Mouse (Mus musculus): ENCODE results near the gene Ptbp3. TPM values are rescaled to one million over a fixed set of nuclear protein-coding genes. Genes with fewer than 3 reads are reported as not detected.

The Ptbp3 gene
- total RNA-seq, 2 experiments from 2014 or later, result 283 to 341 TPM

DNA sequence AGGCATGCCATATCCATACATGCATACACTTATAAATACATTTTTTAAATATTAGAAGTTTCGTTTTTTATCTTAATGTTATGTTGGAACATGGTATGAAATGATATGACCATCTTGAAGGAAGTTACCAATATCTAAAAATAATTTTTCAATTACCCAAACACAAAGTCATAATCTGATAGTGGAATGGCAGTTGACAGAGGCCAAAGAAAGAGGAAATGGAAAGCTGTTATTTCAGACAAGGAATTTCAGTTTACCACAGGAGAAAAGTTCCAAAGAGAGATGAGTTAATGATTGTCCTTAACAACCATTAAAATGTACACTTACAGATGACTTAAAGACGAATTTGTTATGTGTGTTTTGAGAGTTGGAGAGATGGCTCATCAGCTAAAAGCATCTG lies 41.4 kb downstream of the Ptbp3 start:
- no peak for ATAC-seq (ENCODE audit: poor library complexity, severe bottlenecking)

DNA sequence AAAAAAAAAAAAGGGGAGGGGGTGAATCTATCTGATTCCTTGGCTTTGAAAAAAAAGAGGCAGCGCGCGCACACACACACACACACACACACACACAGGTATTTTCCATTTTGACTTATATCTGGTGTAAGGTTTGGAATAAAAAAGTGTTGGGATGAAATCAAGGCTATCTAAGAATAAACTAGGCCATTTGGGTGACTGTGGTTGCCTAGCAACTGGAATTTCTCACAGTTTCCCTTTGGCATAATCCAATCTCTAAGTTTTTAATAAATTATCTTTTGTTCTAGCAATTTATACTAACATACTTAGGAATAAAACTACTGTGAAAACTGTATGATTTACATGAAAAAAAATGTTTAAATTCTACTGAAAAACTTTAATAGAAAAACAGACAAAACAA lies 42.5 kb downstream of the Ptbp3 start:
- ATAC-seq (ENCODE audit: poor library complexity, severe bottlenecking), result no peak

- no peak for ATAC-seq (ENCODE audit: poor library complexity, severe bottlenecking)
These were observed 43.7 kb downstream of the Ptbp3 start for GRCm38 (mm10) chr4:59505481-59505880.

- no peak for ATAC-seq (ENCODE audit: poor library complexity, severe bottlenecking)
These were observed 58.1 kb downstream of the Ptbp3 start for GRCm38 (mm10) chr4:59491097-59491496.

DNA sequence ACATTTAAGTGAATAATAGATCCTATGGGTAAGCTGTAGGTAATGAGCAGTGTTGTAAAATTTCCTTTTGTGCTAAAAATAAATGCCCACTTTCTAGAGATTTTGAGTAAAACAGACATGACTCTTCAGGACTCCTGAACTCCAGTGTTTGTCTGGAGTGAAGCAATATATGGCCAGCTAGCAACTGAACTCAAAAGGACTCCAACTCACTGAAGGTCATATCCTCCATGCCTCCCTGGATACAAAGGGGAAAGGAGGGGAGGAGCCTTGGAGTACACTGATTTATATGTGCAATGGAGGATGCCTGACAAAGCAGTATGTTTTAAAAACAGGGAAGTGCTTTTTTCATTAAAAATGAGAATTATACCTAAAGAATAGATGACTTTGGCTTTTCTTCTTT lies 77.9 kb downstream of the Ptbp3 start:
- ATAC-seq (ENCODE audit: poor library complexity, severe bottlenecking), result no peak

DNA sequence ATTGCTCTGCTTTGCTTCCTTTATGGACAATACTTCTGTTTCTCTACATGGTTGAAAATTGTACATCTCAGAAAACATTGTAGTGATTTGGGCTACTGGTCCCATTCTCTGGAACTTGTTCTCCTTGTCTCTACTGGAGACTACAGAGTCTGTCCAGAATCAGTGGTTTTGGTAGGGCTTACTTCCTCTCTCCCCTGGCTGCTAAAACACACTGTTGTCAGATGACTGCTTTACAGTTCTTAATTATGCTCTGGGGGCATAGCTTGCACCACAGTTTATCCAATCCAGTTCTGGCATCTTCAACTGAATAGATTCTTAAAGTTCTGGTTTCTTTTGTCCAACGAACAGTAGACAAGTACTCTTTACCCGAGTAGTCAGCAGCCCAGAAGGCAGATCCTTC lies 83.7 kb downstream of the Ptbp3 start:
- peak; percentile 71 for ATAC-seq (ENCODE audit: poor library complexity, severe bottlenecking)

- ATAC-seq (ENCODE audit: poor library complexity, severe bottlenecking), result no peak
These were observed 84.5 kb downstream of the Ptbp3 start for GRCm38 (mm10) chr4:59464661-59465060.

DNA sequence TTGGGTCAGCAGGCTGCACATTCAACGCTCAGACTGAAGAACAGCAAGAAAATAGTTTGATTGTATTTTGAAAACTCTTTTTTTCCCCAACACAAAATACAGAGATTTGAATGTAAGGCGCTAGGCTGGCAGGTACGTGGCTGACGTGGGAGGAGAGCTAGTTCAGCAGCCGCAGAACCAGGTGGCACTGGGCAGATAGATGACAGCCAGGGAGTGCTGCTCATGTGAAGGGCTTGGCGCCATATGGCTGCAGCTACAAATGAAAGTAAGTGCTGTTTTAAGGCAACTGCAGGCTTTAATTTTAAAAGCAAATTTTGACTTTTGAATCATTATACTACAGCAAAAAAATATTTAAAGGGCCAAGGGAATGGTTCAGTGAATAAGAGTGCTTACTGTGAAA lies 86.7 kb downstream of the Ptbp3 start:
- ATAC-seq (ENCODE audit: poor library complexity, severe bottlenecking), result no peak

DNA sequence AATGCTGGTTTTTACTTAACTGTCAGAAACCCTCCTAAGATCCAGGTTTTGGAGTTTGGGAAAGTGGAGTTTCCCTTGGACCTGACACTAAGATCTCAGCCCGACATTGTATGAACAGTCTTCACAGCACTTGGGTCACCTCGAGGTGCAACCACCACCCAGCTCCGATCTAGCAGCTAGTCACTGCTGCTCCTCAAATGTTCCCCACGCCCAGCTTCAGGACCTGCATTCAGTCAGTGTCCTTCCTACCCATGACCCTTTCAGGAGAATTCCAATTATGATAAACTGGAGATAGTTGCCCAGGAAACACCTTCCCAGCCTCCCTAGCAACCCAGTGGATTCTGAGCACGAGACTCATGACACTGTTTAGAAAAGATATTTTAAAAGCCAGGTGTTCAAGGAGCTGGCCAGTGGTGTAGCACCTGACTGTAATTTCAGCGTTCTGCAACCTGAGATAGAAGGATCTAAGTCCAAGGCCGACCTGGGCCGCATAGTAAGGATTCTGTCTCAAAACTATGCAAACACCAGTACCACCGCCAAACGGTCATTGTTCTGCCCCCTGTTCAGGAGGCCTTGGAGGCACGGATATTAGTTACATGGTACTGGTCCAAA lies 87.9 kb downstream of the Ptbp3 start:
- no peak for ATAC-seq (ENCODE audit: poor library complexity, severe bottlenecking)

DNA sequence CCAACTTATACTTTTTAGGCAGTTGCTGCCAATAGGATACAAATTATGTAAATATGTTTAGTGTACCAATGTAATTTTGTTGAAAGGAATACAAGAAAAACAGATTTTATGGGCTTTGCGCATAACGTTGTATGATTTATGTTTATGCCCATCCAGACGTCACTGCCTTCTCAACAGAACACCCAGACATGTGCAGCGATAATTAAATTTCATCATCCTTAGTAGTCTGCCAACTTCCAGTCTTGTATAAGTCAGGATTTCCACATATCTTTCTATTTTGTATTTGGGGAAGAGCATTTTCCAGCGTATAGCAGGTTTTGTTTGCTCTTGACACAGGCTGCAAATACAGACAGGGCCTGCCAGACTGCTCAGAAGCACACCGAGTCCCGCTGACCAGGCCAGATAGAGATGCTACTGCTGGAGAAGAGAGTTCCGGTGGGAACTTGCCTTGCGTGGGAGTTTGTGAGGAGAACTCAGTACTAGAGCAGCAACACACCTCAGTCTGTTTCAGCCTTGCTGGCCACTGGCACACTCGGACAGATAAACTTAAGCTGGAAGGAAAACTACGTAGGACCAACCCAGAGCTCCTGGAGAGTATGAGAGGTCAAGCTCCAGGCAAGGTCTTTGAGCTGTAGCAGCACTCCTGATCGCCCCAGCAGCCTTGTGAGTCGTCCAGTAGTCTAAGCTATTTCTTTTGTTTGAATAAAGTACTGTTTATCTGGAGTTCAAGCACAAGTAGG lies 89.8 kb downstream of the Ptbp3 start:
- ATAC-seq (ENCODE audit: poor library complexity, severe bottlenecking), result peak; percentile 45

GRCm38 (mm10) chr4:59457941-59458340 lies 91.2 kb downstream of the Ptbp3 start:
- ATAC-seq (ENCODE audit: poor library complexity, severe bottlenecking), result peak; percentile 58

GRCm38 (mm10) chr4:59457091-59457490 lies 92.1 kb downstream of the Ptbp3 start:
- ATAC-seq (ENCODE audit: poor library complexity, severe bottlenecking), result no peak

GRCm38 (mm10) chr4:59455465-59455864 lies 93.7 kb downstream of the Ptbp3 start:
- ATAC-seq (ENCODE audit: poor library complexity, severe bottlenecking), result peak; percentile 47

DNA sequence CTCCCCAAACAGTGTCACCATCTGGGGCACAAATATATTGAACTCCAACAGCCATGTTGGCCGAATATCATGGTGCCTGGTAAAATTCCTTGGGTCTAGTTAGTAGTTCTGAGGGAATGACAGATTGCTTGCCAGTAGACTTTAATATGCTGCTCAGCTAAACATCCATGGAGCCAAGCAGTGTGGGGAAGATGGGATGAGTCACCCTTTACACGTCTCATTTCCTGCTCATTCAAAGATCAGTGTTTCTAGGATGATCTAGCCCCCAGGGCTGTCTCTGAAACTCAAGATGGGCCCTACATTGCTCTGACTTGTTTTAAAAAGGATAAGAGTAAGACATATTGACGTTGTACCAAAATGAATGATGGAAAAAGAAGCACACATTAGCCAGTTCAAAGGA lies 95.1 kb downstream of the Ptbp3 start:
- no peak for ATAC-seq (ENCODE audit: poor library complexity, severe bottlenecking)

- ATAC-seq (ENCODE audit: poor library complexity, severe bottlenecking), result peak; percentile 72
These were observed 96.6 kb downstream of the Ptbp3 start for GRCm38 (mm10) chr4:59452503-59452933.

DNA sequence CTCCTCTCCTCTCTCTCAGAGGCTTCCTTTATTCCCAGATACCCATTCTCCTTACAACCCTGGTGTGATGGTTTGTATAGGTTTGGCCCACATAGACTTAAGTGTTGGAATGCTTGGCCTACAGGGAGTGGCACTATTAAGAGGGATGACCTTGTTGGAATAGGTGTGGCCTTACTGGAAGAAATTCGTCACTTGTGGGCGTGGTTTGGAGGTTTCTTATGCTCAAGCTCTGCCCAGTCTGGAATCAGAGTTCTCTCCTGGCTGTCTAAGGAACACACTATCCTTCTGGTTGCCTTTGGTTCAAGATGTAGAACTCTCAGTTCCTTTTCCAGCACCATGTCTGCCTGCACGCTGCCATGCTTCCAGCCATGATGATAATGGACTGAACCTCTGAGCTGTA lies 98.3 kb downstream of the Ptbp3 start:
- no peak for ATAC-seq (ENCODE audit: poor library complexity, severe bottlenecking)

DNA sequence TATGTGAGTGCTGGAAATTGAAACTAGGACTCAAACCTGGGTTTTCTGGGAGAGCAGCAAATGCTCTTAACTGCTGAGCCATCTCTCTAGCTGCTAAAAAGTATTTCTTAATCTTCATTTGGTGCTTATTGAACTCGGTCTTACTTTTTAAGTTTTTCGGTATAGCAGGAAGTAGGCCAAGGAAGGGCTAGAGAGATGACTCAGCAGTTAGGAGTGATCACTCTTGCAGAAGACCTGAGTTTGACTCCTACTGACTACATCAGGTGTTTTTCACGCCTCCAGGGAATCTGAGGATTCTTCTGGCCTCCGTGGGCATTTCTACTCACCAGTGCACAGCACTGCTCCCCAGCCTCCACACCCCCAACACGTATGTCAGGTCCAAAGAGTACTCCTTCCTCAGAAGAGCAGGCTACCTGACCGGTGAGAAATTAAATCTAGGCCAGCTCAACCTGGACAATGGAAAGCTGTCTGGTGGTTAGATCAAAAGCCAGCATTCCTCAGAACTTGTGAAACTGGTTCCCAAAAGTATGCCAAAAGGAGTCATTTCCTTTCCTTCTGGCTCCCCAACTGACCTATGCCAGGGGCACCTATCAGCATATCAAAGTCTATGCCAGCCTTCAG lies 98.8 kb downstream of the Ptbp3 start:
- ATAC-seq (ENCODE audit: poor library complexity, severe bottlenecking), result peak; percentile 52

GRCm38 (mm10) chr4:59447296-59447695 lies 101.9 kb downstream of the Ptbp3 start:
- ATAC-seq (ENCODE audit: poor library complexity, severe bottlenecking), result no peak

DNA sequence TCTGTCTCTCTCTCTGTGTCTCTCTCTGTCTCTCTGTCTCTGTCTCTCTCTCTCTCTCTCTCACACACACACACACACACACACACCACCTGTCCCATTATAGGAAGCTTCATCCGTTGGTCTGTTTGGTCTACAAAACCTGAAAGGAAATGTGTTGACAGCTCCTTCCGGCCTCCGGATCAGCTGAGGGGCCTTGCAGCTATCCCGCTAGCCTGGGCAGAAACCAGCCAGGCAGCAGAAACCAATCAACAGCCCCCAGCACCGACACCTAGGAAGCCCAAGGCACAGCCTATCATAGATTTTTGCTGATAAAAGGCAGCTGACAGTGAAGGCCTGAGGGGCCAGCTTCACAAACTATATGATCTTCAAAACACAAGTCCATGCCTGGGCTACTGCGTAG lies 103.6 kb downstream of the Ptbp3 start:
- ATAC-seq (ENCODE audit: poor library complexity, severe bottlenecking), result peak; percentile 61

DNA sequence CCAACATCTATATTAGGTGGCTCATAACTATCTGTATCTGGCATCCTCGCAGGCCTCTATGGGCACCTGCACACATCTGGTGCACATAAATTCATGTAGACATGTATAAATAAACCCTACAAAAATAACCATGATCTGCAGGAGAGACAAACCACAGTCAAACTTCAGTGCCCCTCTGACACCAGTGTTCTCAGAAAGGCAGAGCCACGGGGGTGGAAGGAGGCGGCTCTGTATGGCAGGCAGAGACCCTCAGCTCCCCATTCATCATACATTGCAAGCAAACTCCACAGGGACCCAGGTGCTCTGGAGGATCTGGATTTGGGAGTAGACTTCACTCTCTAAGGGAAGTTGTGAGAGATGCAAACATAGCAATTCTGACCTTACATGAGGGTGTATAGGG lies 104.2 kb downstream of the Ptbp3 start:
- no peak for ATAC-seq (ENCODE audit: poor library complexity, severe bottlenecking)

GRCm38 (mm10) chr4:59444085-59444484 lies 105.1 kb downstream of the Ptbp3 start:
- peak; percentile 25; the same call in 1 of the 2 replicates for ATAC-seq (ENCODE audit: poor library complexity, severe bottlenecking)

DNA sequence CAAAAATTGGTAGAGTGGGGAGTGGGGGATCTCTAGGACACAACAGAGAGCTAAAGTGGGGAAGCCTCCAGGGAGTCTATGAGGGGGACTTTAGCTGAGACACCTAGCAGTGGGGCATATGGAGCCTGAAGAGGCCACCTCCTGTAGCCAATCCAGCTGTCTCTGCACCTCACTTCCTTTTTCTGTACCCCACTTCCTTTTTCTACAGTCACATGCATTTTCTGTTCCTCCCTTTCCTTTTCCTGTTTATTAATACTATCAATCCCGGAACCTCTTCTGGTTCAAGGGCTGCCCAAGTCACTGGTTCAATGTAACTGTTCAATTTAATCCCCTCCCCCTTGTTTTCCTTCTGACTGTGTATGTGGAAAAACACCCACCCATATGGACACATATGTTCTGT lies 107.9 kb downstream of the Ptbp3 start:
- peak; percentile 45 for ATAC-seq (ENCODE audit: poor library complexity, severe bottlenecking)
